Mouse (Mus musculus) Patski (cell line): ENCODE results near the gene Man2a2. TPM values are rescaled to one million over a fixed set of nuclear protein-coding genes. Genes with fewer than 3 reads are reported as not detected.

Source experiments
- ATAC-seq: fragments of 100-300 bp; one replicate; pipeline ENCODE4 v1.8.0; 2021
- CTCF ChIA-PET: fragments of 350-600 bp; sonication (Branson Sonifier 250); formaldehyde crosslinking; loops from one replicate; lab custom pipeline; 2022; ENCODE audit warnings: inconsistent platforms; lab: Charles Lee
- POLR2A ChIA-PET: fragments of 350-600 bp; sonication (Branson Sonifier 250); formaldehyde crosslinking; loops from one replicate; lab custom pipeline; 2022; ENCODE audit warnings: antibody characterized with exemption, inconsistent platforms; lab: Charles Lee
- DNase-seq: peaks from one replicate; pipeline ENCODE4 v3.0.0-alpha.2; 2011; ENCODE audit warnings: low read depth, low spot score
- H3K27me3 ChIP-seq: fragments of 371-371 bp; one replicate; pipeline ENCODE4 v1.5.1; 2021
- CTCF ChIP-seq: fragments of 100-300 bp; IDR thresholded peaks from one replicate; pipeline ENCODE4 v1.5.1; 2021
- in situ Hi-C: fragments of 300-500 bp; cut with MboI; formaldehyde crosslinking; loops from 3 replicates; pipeline ENCODE4 v1.11.1; 2018; ENCODE audit warnings: low pct_unique_long_range_greater_than_20kb, mixed read lengths
- polyA plus RNA-seq: library from polyadenylated mRNA; unstranded; gene quantifications from one replicate; pipeline ENCODE4 v1.2.3, GENCODE M21; 2021

Gene Man2a2
- polyA plus RNA-seq, 1 experiment from 2014 or later, result 129 TPM

DNA sequence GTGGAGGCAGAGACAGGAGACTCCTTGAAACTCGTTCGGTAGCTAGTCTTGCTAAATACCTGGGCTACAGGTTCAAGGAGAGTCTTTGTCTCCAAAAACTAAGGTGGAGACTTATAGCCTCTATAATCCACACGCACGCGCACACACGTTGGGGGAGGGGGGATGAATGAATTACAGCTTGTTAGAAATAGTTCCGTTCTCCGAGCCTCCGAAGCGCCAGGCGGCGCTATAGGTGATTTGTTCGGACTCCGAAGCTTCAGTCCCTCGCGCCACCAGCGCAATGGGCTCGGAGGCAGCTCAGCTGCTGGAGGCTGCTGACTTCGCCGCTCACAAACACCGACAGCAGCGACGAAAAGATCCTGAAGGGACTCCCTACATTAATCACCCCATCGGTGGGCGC lies 28.3 kb downstream of the Man2a2 start, which contains the start of gene Hddc3:
Gene Hddc3 (plus strand): TSS at position 247 of the 400 bp plus-strand sequence.
- H3K27me3 ChIP-seq, result no peaks in the 10 kb centered on the region
- POLR2A ChIA-PET, result no interaction called here
- TF ChIP-seq CTCF, result no peak
- CTCF ChIA-PET, result interaction anchor here (0.6 to 4.9 kb wide), 11 partner anchors 11 to 62 kb away, joined by 3 to 23 read pairs (median 4); partner anchors contain the start of genes Man2a2 and Rccd1
- in situ Hi-C loops, result loop anchor here (5.0 kb wide), 1 partner anchor 34 kb away; no protein-coding TSS in a partner anchor
- ATAC-seq (no peak), DNase-seq (peak; percentile 64)

DNA sequence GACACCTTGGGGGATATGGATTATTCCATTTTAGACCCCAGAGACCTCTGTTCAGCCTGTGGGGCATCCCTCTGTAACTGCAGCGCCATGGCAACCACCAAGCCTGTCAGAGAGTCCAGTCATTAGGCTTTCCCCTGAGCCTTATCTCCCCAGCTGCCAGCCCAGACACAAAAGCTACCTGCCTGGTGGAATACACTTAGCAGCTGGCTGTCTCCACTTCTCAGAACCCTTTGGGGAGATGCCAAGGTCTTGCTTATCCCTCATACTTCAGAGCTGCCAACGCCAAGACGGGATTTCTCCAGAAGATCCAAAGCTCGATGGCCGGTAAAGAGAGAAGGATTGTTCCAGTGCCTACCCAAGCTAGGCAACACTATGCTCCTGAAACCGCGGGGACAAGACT lies 29.4 kb downstream of the Man2a2 start:
- H3K27me3 ChIP-seq, result no peaks in the 10 kb centered on the region
- DNase-seq, result no peak
- no peak for TF ChIP-seq CTCF
- ChIA-PET POLR2A (no interaction called here), CTCF (interaction anchor here (0.9 to 4.9 kb wide), 6 partner anchors 10 to 44 kb away, joined by 3 to 23 read pairs (median 14); no protein-coding TSS in a partner anchor)
- in situ Hi-C loops, result loop anchor here (5.0 kb wide), 1 partner anchor 36 kb away; no protein-coding TSS in a partner anchor
- no peak for ATAC-seq

DNA sequence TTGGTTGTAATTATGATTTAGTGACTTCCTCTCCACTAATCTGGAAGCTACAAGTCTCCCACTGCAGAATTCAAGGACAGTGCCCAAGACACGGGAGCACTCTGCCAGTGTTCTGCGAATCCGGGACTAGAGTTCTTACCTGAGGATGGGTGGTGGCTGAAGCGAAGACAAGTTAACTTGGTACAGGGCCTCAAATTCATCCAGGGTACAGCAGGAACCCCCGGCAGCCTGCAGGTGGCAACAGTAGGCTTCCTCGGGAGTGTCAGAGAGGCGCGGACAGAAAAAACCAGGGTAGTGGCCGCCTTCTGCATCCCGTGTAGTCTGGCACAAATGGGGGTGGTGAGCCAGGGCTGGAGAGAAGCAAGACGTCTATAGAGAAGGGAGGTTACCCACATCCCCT lies 30.4 kb downstream of the Man2a2 start, which contains the start of gene Unc45a:
Gene Unc45a (minus strand): TSS at position 213 of the 400 bp plus-strand sequence.
- in situ Hi-C loops, result loop anchor here (5.0 kb wide), 1 partner anchor 37 kb away; no protein-coding TSS in a partner anchor
- peak; percentile 25 for DNase-seq
- ATAC-seq, result peak; percentile 34
- no peak for TF ChIP-seq CTCF
- H3K27me3 ChIP-seq, result no peaks in the 10 kb centered on the region
- ChIA-PET CTCF (interaction anchor here (0.7 to 4.9 kb wide), 14 partner anchors 9 to 243 kb away, joined by 3 to 23 read pairs (median 4); no protein-coding TSS in a partner anchor), POLR2A (interaction anchor here (1.2 kb wide), 1 partner anchor 11 kb away, joined by 3 read pairs; no protein-coding TSS in a partner anchor)

DNA sequence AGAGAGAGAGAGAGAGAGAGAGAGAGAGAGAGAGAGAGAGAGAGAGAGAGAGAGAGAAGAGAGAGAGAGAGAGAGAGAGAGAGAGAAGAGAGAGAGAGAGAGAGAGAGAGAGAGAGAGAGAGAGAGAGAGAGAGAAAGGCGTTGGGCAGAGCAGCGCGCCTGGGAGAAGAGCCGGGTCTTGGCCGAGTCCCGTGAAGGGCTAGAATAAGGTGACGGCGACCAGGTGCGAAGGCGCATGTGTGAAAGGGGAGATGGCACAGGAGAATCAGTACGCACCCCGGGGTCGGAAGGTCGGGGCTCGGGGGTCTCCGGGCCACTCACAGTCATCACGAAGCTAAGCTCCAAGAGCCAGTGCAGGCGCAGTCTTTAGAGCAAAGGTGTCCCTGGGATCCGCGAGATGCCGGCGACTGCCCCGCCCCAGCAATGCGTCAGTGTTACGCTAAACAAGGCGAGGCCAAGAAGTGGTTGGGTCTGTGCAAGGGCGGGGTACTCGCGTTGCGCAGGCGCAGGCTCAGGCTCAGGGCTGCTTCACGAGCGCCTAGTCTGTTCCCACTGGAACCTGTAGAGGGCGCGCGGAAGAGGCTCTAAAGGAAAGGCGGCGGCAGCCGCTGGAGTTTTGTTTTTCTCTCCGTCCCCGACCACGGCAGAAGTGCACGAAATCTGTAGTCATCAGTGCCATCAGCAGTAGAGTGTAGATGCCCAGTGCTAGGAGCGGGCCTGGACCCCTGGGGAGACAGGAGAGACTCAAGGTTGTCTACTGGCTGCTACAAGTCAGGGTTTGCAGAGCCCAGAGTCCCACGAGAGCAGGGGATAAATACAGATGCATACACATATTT lies 31.2 kb downstream of the Man2a2 start:
- no peak for TF ChIP-seq CTCF
- in situ Hi-C loops, result loop anchor here (5.0 kb wide), 1 partner anchor 37 kb away; no protein-coding TSS in a partner anchor
- ATAC-seq (peak; percentile 75), DNase-seq (peak; percentile 76)
- CTCF ChIA-PET, result interaction anchor here (0.7 to 4.9 kb wide), 14 partner anchors 8 to 244 kb away, joined by 3 to 23 read pairs (median 5); no protein-coding TSS in a partner anchor
- POLR2A ChIA-PET, result interaction anchor here (1.0 to 1.9 kb wide), 4 partner anchors 11 to 31 kb away, joined by 3 to 7 read pairs (median 4); partner anchors contain the start of gene Rccd1
- no peaks in the 10 kb centered on the region for H3K27me3 ChIP-seq

DNA sequence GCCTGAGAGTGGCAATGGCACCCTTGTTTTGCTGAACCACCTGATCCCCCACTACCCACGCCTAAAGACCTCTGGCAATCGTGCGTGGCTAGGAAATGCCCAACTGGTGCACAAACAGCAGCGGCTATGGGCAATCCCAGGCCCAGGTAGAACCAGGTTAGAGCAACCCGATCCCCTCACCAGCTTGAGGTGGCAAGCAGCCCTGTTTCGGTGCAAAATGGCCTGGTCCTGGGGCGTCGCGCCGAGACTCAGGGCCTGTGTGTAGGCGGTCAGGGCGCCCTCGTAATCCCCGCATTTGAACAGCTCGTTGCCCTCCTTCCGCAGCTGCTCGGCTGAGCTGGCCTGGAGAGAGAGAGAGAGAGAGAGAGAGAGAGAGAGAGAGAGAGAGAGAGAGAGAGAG lies 31.8 kb downstream of the Man2a2 start:
- ChIA-PET CTCF (interaction anchor here (1.2 to 4.9 kb wide), 6 partner anchors 7 to 43 kb away, joined by 5 to 23 read pairs (median 10); no protein-coding TSS in a partner anchor), POLR2A (interaction anchor here (1.0 to 1.9 kb wide), 3 partner anchors 10 to 31 kb away, joined by 3 to 7 read pairs (median 6); partner anchors contain the start of gene Rccd1)
- in situ Hi-C loops, result no loop called here
- no peaks in the 10 kb centered on the region for H3K27me3 ChIP-seq
- no peak for TF ChIP-seq CTCF
- DNase-seq (no peak), ATAC-seq (peak; percentile 13)

DNA sequence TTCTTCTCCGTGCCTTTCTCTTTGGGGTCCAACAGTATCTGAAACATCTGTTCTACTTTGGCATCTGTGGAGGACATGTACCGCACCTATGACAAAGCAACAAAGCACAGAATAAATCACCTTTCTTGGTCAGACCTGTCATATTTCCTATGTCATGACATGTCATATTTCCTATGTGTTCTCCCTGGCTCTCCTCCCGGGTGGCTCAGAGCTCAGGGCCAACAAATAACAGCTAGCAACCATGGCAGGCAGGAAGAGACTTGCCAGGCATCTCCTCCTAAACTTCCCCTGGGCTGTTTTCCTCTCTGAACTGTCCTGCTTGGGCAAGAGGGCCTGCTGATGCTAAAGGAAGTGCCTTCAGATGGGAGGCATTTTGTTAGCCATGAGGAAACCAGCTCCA lies 34.2 kb downstream of the Man2a2 start:
- ATAC-seq (no peak), DNase-seq (no peak)
- TF ChIP-seq CTCF, result no peak
- in situ Hi-C loops, result no loop called here
- no peaks in the 10 kb centered on the region for H3K27me3 ChIP-seq
- ChIA-PET POLR2A (interaction anchor here (1.1 to 2.2 kb wide), 3 partner anchors 8 to 12 kb away, joined by 3 to 7 read pairs (median 6); no protein-coding TSS in a partner anchor), CTCF (interaction anchor here (0.9 to 1.9 kb wide), 3 partner anchors 10 to 247 kb away, joined by 3 to 7 read pairs (median 3); no protein-coding TSS in a partner anchor)

DNA sequence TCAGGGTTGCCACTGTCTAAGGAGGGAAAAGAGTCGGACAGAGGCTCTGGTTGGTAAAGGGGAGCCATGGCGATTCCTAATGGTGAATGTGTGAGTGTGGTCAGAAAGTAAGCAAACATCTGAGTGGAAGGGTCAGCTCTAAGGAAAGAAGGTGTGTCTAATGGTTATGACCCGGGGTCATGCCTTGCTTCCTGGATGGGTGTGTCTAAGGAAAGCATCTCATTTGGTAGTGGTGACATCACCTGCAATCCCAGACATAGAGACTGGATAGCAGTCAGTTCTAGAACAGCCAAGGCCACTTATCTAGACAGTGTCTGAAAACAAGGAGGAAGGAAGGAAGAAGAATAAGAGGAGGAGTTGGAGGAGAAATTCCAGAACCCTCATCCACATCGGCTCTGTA lies 36.3 kb downstream of the Man2a2 start:
- DNase-seq (no peak), ATAC-seq (no peak)
- CTCF ChIA-PET, result no interaction called here
- POLR2A ChIA-PET, result interaction anchor here (1.0 to 2.2 kb wide), 2 partner anchors 8 to 10 kb away, joined by 4 to 7 read pairs; partner anchors contain the start of gene Rccd1
- in situ Hi-C loops, result no loop called here
- no peaks in the 10 kb centered on the region for H3K27me3 ChIP-seq
- TF ChIP-seq CTCF, result no peak

DNA sequence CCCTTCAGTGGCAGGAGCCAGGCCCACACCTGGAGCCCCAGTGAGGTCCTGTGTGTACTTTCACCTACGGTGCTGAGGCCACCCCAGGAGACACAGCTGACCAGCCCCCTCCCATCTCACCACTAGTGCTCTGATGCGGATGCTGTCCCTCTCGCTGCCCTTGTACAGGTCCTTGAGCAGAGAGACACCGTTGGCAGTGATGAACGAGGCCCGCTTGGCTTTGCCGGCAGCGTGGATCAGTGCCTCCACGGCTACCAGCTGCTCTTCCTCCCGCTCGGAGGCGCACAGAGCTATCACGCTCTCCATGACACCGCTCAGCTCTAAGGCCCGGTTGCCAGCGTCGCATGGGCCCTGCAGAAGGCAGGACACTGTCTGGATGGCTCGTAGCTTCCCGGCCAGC lies 39.7 kb downstream of the Man2a2 start:
- in situ Hi-C loops, result no loop called here
- DNase-seq (no peak), ATAC-seq (no peak)
- no peaks in the 10 kb centered on the region for H3K27me3 ChIP-seq
- no peak for TF ChIP-seq CTCF
- ChIA-PET CTCF (interaction anchor here (1.5 to 2.1 kb wide), 3 partner anchors 9 to 11 kb away, joined by 5 to 8 read pairs (median 6); partner anchors contain the start of genes Hddc3 and Unc45a), POLR2A (no interaction called here)

DNA sequence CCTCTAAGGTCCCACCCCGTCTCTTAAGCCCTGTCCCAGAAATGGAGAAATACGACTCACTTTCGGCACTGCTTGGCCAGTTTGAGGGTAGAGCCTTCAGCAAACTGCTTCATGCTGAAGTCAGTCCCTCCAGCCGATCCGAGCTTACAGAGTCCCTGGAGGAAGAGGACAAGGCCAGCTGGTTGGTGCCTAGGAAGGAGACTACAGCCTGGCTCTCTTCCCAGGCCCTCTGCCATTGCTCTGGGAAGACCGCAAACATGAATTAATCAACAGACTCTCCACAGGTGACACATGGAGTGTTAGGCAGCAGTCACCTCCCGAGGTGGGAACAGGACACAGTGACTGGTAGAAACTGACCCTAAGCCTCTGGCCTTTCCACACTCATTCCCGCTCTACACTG lies 40.9 kb downstream of the Man2a2 start:
- no peaks in the 10 kb centered on the region for H3K27me3 ChIP-seq
- no peak for TF ChIP-seq CTCF
- ChIA-PET POLR2A (no interaction called here), CTCF (interaction anchor here (1.8 kb wide), 1 partner anchor 10 kb away, joined by 6 read pairs; the partner anchor contains the start of gene Unc45a)
- ATAC-seq (no peak), DNase-seq (no peak)
- in situ Hi-C loops, result no loop called here

DNA sequence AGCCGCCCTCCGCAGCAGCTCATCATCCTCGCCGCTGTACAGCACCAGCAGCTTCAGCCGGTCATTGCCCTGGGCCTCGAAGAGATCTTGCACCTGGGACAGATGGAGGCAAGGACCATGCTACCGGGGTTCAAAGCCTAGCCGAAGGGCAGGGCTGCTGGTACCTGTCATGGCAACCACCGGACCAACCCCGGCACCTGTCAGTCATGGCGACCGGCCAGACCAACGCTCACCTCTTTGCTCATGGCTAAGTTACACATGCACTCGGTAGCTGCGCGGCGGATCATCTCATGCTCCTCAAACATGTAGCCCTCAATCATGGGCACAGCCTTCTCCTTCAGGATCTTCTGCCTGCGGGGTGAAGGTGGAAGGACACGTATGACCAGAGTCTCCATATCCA lies 45.1 kb downstream of the Man2a2 start:
- TF ChIP-seq CTCF, result no peak
- CTCF ChIA-PET, result interaction anchor here (0.7 kb wide), 1 partner anchor 10 kb away, joined by 4 read pairs; no protein-coding TSS in a partner anchor
- no peak for ATAC-seq
- POLR2A ChIA-PET, result no interaction called here
- H3K27me3 ChIP-seq, result no peaks in the 10 kb centered on the region
- in situ Hi-C loops, result no loop called here
- no peak for DNase-seq
